Mouse (Mus musculus) ES-Bruce4 (cell line): ENCODE measurements around the gene Gse1. TPM values are rescaled to one million over a fixed set of nuclear protein-coding genes. Genes with fewer than 3 reads are reported as not detected.

Experiments
- H3K27ac ChIP-seq: 2 replicates; pipeline ENCODE4 v1.5.1; 2012; ENCODE audit warnings: low read length, inconsistent platforms; ENCODE audit not compliant: insufficient read depth
- H3K27me3 ChIP-seq: 2 replicates; pipeline ENCODE4 v1.6.1; 2012; ENCODE audit warnings: mild to moderate bottlenecking, low read length, inconsistent platforms; ENCODE audit not compliant: control insufficient read depth, poor library complexity, insufficient read depth, severe bottlenecking
- H3K36me3 ChIP-seq: 2 replicates; pipeline ENCODE4 v1.6.1; 2012; ENCODE audit warnings: inconsistent platforms, mild to moderate bottlenecking, low read length, moderate library complexity; ENCODE audit not compliant: control insufficient read depth, poor library complexity, insufficient read depth, severe bottlenecking
- H3K4me1 ChIP-seq: one replicate; pipeline ENCODE4 v1.8.1; 2011; ENCODE audit warnings: low read length; ENCODE audit not compliant: control insufficient read depth, insufficient read depth
- H3K4me3 ChIP-seq: 2 replicates; pipeline ENCODE4 v1.5.1; 2011; ENCODE audit warnings: low read depth, mild to moderate bottlenecking, low read length
- H3K9ac ChIP-seq: 2 replicates; pipeline ENCODE4 v1.6.1; 2012; ENCODE audit warnings: low read depth, mild to moderate bottlenecking, inconsistent platforms; ENCODE audit not compliant: poor library complexity, severe bottlenecking
- H3K9me3 ChIP-seq: replicated peaks from 2 replicates; pipeline ENCODE4 v1.6.1; 2012; ENCODE audit warnings: mild to moderate bottlenecking, low read length, inconsistent platforms; ENCODE audit not compliant: control insufficient read depth, poor library complexity, insufficient read depth, severe bottlenecking
- CTCF ChIP-seq: IDR thresholded peaks from one replicate; pipeline ENCODE4 v1.8.1; 2011; ENCODE audit warnings: low read depth, low read length
- EP300 ChIP-seq: IDR thresholded peaks from 2 replicates; pipeline ENCODE4 v1.6.1; 2011; ENCODE audit warnings: low read depth, low read length; ENCODE audit not compliant: insufficient read depth
- POLR2A ChIP-seq: IDR thresholded peaks from one replicate; pipeline ENCODE4 v1.8.1; 2011; ENCODE audit warnings: low read length; ENCODE audit not compliant: insufficient read depth
- polyA plus RNA-seq: library from polyadenylated mRNA; stranded (reverse); fragments of >200 nt; gene quantifications from 2 replicates; pipeline ENCODE4 v1.2.4, GENCODE M21; 2011; ENCODE audit warnings: low read depth; ENCODE audit not compliant: missing spikeins, insufficient read depth, insufficient read length

The Gse1 gene
- polyA plus RNA-seq, 1 experiment = 31.8 TPM

DNA sequence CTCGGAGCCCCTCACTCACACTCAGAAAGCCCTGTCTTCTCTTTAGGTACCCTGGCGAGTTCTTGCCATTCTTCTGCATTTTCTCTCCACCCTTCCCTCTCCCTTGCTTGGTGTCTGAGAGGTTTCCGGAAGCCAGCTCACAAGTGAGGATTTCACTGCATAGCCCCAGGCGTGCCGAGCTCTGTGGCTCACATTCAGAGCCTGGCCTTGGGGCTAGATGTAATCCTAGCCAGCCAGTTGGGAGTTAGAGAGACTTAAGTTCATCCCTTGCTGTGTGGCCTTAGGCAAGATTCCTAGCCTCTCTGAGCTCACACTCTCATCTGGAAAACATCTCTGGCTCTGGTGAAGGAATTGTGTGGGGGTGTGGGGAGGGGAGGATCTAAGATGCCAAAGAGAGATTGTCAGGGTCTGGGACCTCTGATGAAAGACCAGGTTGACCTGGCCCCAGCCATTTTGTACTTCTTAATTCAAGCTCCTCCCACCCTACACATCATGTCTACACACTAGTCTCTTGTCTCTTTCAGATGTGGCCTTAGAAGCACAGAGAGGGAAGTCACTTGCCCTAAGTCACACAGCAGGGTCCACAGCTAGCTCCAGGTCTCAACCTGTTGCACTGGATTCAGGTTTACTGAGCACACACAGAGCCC lies 108.8 kb downstream of the Gse1 start:
- TF ChIP-seq EP300 (peak; percentile 95), POLR2A (no peak), CTCF (no peak)
- Histone ChIP-seq H3K27me3 (no peaks in the 10 kb centered on the region), H3K9ac (peak overlapping the region; percentile 63; the same call in 1 of the 2 replicates), H3K36me3 (no peaks in the 10 kb centered on the region), H3K27ac (peak overlapping the region; percentile 96), H3K4me3 (peak overlapping the region; percentile 33; the same call in 1 of the 2 replicates), H3K9me3 (0 out of 2 replicates have a peak, but pooled peaks cover 5% of the 10 kb centered on the region), H3K4me1 (peaks cover 32% of the 10 kb centered on the region)

DNA sequence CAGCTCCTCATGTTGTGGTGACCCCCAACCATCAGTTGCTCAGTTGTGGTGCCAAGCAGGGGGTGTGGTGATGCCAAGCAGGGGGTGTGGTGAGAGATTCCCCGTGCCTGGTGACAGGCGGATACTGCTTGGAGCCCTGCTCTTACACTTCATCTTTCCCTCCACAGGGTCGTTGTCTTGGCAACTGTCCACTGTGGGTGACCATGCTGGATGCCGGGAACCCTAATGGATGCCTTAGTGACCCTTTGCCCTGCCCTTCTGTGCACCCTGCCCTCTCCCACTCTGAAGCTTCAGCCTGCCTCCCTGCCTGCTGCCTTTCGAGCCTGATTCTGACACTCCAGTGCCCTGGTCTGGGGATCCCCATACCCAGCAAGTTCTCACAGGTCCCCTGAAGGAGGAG lies 109.4 kb downstream of the Gse1 start:
- Histone ChIP-seq H3K4me1 (peaks cover 30% of the 10 kb centered on the region), H3K27ac (peak overlapping the region; percentile 96), H3K4me3 (no peak overlapping the region), H3K36me3 (no peaks in the 10 kb centered on the region), H3K27me3 (no peaks in the 10 kb centered on the region), H3K9me3 (0 out of 2 replicates have a peak, but pooled peaks cover 5% of the 10 kb centered on the region), H3K9ac (no peak overlapping the region)
- TF ChIP-seq CTCF (no peak), EP300 (no peak), POLR2A (no peak)

DNA sequence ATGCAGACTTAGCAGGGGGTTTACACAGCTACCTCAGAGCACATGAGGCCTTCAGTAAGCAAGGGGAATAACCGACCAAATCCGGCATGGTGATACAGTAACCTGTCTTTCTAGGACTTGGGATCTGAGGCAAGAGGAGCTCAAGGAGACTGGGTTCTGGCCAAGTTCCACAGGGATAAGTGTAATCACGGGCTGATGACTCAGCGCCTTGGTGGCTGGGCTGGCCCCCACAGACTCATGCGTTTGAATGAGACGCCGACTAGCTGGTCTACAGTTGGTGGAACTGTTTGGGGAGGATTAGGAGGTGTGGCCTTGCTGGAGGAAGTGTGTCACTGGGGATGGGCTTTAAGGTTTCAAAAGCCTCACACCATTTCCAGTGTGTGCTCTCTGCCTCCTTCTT lies 110.4 kb downstream of the Gse1 start:
- no peaks in the 10 kb centered on the region for H3K36me3 ChIP-seq
- peaks cover 24% of the 10 kb centered on the region for H3K4me1 ChIP-seq
- peak overlapping the region; percentile 16; the same call in 1 of the 2 replicates for H3K27ac ChIP-seq
- TF ChIP-seq EP300 = no peak
- TF ChIP-seq CTCF = no peak
- TF ChIP-seq POLR2A = no peak
- no peak overlapping the region for H3K4me3 ChIP-seq
- no peak overlapping the region for H3K9ac ChIP-seq
- H3K9me3 ChIP-seq = 0 out of 2 replicates have a peak, but pooled peaks cover 5% of the 10 kb centered on the region
- H3K27me3 ChIP-seq = no peaks in the 10 kb centered on the region

DNA sequence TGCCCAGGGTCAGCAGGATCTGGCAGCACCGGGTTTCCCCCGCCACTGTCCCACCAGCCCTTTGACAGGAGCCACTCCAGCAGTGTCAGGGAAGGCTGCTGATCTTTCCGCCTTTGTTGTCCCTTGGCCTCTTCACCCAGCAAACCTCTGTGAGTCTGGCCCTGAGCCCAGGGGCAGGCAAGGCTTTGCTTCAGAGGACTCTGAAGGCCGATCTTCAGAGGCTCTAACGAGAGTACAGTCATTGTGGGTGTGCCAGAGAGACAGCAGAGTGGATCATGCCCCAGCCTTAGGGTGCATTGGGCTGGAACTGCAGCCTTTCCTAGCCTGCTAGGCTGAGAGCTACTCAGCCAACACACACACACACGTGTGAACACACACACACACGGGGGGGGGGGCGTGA lies 111.5 kb downstream of the Gse1 start:
- 0 out of 2 replicates have a peak, but pooled peaks cover 5% of the 10 kb centered on the region for H3K9me3 ChIP-seq
- H3K4me1 ChIP-seq = peaks cover 17% of the 10 kb centered on the region
- TF ChIP-seq POLR2A (no peak), CTCF (no peak), EP300 (no peak)
- no peaks in the 10 kb centered on the region for H3K36me3 ChIP-seq
- H3K27ac ChIP-seq = no peak overlapping the region
- no peaks in the 10 kb centered on the region for H3K27me3 ChIP-seq
- no peak overlapping the region for H3K9ac ChIP-seq
- no peak overlapping the region for H3K4me3 ChIP-seq

DNA sequence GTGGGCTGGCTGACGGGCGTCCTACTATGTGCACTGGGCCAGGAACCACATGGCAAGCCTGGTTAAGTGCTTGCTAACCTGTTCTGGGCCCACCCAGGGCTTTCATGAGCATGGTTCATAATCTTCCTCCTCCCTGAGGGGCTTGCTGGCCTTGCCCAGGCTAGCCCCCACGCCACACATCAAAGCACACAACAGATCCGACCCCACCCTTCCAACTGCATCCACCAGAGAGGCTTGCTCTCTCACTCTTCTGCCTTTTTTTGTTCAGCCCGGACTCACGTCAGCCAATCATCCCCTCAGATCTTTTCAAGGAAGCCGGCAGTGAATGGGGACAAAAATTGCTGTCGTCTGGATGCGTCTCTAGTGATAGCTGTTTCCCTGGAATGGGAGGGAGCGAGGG lies 112.9 kb downstream of the Gse1 start:
- TF ChIP-seq EP300 = peak; percentile 75
- no peak for TF ChIP-seq POLR2A
- TF ChIP-seq CTCF = no peak
- Histone ChIP-seq H3K9me3 (0 out of 2 replicates have a peak, but pooled peaks cover 5% of the 10 kb centered on the region), H3K4me1 (peaks cover 17% of the 10 kb centered on the region), H3K27me3 (no peaks in the 10 kb centered on the region), H3K27ac (peak overlapping the region; percentile 67), H3K9ac (peak overlapping the region; percentile 37), H3K36me3 (no peaks in the 10 kb centered on the region), H3K4me3 (no peak overlapping the region)

DNA sequence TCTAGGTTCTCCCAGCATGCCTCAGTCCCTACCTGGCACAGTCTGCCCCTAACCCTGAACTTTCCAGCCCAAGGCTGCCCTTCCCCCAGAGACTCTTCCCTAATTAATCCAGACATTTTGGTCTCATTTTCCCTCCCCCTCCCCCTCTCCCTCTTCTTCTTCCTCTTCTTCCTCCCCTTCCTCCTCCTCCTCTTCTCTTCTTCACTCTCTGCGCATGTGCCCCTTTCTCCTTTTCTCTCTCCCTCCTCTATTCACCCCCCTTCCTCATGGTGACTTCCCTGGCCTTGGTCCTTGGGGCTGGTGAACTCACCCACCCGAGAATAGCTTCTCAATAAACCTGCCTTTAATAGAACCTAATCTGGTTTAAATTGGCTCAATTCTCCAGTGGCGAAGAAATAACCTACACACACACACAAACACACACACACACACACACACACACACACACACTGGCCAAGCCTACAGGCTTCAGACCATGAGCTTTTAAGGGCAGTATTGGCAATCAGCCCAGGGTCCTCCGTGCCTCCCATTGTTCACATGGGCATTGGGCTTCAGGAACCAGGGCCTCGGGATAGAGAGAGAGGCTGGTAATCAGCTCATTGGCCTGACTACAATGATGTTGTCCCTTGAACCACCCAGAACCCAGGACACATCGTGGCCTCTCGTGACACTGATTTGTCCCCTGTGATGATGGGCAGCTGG lies 114.7 kb downstream of the Gse1 start:
- Histone ChIP-seq H3K9me3 (0 out of 2 replicates have a peak, but pooled peaks cover 5% of the 10 kb centered on the region), H3K4me1 (peaks cover 9% of the 10 kb centered on the region), H3K36me3 (no peaks in the 10 kb centered on the region), H3K4me3 (no peak overlapping the region), H3K9ac (no peak overlapping the region), H3K27ac (no peak overlapping the region), H3K27me3 (no peaks in the 10 kb centered on the region)
- no peak for TF ChIP-seq POLR2A
- no peak for TF ChIP-seq EP300
- no peak for TF ChIP-seq CTCF
